Mouse (Mus musculus) layer of hippocampus, adult 9-11 months (tissue): ENCODE measurements around the gene Cd47.

ENCODE experiments used
- DNase-seq: peaks from one replicate; pipeline ENCODE4 v3.0.0; 2022

Gene Cd47

DNA sequence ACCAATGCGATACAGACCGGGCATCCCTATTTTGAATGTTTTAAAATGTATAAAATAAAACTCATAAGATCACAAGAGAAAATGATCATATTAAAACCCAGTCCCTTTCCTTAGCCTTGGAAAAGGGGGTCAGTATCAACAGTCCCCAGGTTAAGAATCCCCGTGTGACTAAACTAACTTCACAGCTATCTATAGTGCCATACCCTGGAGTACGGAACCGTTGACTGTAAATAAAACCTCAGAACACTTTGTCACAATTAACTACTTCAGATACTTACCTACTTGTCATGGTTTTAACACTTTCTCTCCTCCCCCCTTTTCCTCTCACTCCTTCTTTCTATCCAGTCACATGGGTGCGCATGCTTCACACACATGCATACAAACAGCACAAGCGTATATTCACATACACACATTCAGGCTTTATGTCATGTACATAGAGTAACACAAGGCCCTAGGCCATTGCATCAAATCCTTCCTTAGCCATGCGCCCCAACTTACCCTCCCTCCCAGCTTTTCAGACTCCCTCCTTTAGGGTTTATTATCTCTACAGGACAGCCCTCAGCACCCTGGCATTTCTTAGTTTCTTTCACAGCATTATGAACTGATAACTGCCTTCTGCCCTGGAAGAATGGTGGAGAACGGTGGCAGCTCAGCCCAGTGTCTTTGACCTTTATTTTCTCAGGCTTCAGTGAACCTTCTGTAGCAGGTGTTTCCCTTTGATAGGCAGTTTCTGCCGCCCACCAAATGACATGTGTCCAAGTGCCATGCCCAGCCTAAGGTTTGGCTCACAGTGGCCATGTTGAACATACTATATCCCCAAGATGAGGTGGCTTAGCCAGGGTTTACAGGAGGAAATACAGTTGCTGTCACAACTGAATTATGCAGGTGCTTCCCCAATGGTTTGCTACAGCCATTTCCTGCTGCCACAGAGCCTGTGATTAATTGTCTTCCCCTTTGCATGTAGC, at the start of gene Cd47:
Gene Cd47, plus strand, starts transcription at position 937 of the 965 bp plus-strand sequence.
- no peak for DNase-seq

DNA sequence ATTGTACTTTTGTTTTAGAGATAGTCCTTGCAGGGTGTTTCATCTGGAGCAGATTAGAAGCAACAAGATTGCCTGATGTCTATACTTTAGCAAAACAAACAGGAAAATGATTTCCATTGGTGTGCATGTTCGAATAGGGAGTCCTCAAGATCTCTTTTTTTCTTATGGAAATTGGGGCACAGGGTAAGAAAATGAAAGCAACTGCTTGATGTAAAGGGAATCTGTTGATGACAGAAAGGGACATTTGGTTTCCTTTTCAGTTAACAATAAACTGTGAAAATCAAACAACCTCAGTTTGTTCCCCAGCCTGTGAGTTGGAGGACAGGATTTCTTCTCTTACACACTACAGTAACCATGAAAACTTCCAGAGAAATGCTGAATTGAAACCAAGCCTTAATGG, 47.4 kb upstream of the Cd47 start:
- no peak for DNase-seq

DNA sequence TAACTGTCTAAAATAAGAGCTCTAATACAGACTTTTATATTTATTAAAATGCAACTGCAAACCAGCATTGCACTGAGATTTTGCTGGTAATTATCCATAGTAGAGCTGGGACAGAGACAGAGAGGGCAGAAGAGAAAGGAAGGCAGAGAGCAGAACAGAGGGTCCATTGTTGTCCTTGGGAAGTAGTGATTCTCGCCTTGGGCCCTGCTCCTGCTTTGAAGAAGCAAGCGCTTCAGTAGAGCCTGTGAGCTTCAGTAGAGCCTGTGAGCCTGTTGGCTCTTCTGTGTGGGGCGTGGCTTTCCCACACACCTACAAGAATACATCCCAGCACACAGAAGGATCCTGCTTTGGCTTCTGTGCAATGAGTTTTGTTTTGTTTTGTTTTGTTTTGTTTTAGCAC, 47.0 kb upstream of the Cd47 start:
- no peak for DNase-seq

DNA sequence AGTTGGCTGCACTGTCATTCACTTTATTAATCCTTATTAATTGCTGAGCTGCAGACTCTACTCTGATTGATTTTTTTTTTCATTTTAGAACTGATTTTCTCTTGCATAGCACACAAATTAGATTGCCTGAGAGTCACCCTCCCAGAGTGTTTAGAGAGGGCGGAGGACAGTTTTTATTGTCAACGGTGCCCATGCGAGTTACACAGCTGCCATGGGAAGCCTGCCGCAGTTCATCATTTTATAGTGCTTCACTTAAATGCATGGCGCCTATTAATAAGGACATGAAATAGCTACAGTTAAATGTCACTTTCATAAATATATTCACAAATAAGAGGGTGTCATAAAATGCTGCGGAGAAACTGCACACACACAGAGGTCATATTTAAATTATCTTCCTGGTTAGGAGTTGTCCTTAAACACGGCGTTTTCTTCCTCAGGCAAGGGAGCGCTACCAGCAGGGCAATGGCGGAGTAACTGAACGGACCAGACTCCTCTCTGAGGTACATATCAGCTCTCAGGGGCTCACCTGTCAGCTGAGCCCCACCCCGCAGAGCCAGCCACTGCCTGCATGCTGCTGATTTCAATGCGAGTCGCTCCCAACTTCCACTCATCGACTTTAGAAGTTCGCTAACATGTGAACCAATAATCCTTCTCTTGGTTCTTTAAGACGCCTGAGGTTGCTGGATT, 39.7 kb upstream of the Cd47 start:
- DNase-seq = no peak

DNA sequence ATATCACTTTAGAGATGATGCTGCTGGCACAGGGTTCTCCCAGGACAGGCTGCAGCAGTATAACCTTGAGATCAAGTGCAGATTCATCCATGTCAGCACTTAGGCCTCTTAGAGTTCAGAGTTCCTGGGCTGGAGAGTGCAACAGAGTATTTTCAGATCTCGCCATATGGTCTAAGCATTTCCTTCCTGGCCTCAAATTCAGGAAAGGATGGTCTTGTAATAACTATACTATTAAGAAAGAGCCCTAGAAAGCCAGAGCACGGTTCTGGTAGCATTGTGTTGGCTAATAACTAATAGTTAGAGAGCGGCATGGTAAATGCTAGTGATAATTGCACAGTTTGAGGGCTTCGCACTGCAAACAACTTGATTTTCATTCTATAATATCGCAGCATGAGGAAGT, 38.4 kb upstream of the Cd47 start:
- DNase-seq = no peak

DNA sequence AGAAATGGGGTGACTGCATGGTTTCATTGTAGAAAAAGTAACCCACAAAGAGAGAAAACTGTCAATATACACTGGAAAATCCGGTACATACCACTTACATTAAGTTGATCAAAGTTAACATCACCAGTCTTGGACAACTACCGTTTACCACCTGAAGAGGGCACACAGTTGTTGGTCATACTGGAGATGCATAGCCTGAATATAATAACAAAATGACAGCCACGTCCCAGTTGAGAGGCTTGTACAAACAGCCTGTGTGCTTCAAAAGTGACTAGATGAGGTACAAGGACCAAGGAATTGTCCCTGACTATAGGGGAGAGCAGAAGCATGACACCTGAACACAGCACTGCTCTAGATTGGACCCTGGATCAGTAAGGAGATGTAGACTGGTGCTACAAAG, 34.0 kb upstream of the Cd47 start:
- DNase-seq = no peak

DNA sequence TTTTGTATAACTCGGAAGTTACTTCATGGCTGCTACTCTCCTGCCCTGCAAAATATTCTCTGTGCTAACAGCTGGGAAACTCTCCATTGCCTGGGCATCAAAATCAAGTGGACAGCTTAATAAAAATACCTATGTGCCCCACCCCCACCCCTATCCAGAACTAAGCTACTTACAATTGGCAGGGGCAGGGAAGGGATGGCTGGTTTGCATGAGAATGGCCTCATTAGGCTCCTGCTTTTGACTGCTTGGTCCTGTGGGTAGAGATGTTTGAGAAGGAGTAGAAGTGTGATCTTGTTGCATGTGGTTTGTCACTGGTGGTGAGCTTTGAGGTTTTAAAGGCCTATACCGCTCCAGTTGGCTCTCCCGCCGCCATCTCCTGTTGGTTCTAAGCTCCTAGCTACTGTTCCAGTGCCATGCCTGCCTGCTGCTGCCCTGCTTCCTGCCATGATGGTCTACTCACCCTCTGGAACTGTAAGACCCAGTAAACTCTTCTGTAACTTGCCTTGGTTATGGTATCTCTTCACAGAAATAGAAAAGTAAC, 31.8 kb upstream of the Cd47 start:
- no peak for DNase-seq

DNA sequence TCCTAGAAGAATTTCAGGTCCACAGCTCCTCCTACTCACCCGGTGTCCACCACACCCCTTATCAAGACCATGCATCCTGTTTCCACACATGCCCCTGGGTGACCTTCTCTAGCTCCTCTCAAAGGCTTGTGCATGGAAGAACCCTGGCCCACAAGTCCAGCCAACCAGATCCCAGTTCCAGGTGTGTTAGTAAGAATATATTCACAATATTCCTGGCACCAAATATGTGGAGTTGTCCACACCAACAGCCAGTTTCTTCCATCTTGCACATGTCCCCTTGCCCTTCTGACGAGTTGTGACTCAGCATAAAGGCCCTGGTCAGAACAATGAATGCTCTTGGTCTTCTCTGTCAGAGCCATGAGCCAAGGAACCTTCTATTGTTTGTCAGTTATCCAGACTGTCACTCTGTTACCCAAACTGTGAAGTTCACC, 30.5 kb upstream of the Cd47 start:
- DNase-seq = no peak

DNA sequence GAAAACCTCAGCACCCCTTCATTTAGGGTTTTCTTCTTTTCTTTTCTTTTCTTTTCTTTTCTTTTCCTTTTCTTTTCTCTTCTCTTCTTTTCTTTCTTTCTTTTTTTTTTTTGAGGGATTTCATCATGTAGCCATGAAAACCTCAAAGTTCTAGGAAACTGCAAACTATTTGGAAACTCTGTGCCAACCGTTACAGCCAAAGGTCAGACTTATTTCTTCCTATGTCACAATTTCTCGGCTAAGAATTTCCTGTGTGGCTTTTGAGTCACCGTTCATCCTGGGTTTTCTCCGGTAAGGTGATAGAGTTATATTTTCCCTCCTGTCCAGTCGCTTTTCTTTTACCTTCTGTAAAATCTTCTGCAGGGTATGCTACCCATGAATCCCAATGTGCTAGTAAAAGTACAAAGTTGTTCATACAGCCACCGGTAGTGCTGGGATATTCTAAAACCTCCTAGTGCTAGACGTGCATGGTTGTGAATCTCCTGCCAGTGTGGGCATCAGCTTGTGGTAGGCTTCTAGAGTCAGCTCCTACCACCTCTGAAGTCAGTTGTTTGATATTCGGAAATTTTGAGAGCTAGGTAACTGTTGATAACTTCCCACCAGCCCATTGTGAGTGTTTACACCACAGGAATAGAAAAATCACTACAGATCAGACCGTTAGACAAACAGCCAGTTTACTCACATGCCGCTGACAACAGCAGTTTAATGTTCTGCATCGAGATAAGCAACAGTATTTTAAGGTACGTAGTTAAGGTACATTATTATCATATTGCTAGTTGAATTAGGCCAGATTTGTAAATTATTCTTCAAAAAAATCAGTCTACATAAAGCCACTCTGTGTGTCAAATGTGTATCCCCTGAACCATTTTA, 29.8 kb upstream of the Cd47 start:
- no peak for DNase-seq

DNA sequence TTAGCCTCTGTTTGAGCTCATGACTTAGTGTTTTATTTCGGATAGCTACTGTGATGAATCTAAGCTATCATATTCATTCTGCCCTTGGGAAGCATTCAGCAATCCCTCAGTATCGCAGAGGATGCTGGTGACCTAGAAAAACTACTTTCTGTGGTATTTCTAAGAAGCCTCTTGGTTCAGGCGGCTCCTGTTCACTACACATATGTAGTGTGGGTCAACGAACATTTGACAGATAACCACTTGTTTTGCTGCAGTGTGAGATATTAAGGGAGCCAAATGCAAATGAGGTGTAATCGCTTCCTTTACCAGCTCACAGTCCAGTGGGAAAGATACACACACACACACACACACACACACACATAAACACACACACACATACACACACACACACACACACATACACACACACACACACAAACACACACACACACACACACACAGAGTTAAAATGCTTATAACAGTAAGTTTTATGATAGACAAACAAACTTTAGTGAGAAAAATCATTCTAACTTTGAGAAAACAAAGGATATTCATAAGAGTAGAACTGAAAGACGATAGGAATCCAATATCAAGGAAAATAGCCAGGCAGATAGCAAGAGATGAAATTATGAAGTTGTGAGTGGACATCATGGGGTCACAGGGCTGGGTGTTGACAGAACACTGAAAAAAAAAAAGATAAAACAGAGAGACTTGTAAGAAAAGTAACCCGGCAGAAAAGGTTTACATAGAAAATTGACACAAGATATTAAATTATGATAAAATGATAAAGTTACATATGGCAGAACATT, 28.5 kb upstream of the Cd47 start:
- no peak for DNase-seq

DNA sequence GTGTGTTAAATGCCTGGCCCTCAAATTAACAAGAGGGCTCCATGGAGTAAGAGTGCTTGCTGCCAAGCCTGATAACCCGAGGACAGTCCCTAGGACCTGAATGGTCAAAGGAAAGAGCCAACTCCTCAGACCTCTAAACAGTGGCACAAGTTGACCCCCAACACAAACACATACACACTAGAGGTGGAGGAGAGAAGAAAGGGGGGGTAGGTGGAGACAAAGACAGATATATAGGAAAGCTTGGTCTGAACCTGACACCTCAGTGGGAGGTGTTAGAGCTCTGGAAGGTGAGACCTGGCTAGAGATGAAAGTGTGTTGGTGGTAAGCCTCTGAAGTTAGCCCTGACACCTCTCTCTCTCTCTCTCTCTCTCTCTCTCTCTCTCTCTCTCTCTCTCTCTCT, 27.8 kb upstream of the Cd47 start:
- no peak for DNase-seq

DNA sequence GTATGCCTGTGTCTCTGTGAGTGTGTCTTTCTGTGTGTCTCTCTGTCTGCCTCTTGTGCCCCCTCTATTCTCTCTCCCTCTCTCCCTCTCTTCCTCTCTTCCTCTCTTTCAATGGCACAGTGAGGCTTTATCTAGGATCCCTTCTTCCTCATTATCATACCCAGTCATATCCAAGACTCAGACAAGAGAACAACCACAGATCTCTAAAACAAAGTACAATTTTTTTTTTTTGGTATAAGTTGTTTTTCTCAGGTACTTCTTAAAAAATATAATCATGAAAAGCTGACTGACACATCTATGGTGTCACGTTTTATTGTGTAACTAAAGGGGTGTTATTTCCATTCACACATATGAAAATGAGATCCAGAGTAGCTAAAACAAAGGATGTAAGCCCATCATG, 27.3 kb upstream of the Cd47 start:
- no peak for DNase-seq

DNA sequence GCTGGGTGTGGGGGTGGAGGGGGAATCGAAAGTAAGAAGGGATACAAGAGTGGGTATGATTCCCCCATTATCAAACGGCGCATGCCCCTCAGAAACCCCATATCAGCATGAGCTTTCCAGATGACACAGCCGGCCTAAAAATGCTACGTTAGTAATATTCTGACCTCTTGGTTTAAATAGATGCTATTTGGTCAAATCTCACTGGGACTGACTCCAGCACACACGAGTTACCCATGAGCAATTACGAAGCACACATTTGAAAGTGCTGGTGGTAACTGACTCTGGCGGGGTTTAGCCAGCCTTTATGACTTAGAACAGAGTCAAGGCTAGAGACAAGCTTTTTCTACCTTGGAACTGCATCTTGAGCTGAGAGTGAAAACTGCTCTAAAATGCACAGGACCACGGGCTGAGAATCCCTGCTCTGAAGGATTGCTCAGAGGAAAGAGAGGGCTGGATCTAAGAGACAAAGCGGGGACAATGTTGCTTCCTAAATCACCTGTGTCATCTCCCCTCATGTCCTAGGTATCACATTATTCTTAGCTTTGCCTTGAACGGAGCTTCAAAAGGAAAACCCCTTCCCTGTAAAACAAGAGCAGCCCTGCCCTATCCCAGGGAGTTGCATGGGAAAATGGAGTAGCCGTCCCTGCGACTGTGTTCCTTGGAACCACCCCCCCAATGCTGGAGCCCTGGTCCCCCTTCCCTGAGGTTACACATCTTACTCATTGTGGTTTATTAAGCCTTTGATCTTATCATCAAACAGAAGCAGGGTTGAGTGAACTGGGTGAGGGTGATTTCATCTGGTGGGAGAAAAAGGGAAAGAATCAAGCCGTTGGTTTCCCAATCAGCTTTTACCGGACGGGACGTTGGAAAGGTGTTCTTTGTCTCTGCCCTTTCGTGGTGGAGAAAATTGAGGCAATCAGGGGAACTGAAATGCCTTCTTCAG, 26.0 kb upstream of the Cd47 start:
- no peak for DNase-seq

DNA sequence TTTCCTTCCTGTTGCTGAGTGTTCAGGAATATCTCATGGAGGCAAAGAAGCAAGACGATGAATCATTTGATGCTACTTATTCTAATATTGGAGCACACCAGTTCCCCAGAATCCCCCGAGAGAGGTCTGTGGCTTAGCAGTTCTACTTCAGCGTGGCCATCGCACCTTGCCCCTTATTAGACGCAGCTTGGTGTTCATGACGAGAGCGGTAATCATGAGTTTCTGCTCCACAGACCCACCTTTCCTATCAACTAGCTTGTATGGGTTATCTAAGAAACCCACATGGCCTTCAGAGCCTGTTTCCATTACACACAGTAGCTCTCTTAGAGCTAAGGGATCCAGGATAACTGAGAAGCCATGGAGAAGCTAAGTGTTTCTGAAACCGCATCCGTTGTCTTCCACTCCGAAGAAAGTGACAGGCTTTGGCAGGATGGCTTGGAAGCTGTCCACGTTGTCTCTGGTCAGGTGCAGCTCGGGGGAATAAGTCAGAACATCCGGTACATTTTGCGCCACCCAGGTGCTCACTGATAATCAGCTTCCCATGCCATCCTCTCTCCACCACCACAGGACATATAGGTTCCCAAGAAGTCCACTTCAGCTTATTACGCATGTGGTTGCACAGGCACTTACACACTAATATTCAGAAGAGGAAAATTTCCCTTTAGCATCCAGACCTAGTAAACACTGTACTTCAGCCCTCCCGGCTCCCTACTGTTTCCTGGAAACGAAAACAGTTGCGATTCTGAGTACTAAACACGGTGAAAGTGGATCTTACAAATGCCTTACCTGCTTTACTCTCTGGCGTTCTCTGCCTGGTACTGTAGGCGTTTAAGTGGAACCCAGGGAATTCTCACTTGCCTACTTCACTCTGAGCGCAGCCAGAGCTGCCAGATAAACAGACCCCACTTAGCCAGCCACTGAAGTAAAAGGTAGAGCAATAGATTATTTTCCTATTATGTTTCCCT, 25.0 kb upstream of the Cd47 start:
- DNase-seq = no peak

DNA sequence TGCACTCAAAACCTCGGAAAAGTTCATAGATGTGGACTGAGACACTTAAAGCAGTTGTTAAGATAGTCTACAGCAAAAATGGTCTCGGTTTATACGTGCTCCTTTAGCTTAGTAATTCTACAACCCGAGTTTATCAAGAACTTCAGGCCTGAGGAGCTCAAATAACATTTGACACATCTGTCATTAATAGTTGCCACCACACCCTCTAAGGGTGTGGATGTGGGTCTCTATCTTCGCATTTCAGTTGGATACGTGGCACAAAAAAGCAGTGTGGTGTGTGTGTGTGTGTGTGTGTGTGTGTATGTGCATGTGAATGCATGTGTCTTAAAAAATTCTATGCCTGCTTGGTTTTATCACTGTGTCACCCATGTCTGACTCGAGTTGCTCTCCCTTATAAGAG, 23.4 kb upstream of the Cd47 start:
- DNase-seq = no peak

DNA sequence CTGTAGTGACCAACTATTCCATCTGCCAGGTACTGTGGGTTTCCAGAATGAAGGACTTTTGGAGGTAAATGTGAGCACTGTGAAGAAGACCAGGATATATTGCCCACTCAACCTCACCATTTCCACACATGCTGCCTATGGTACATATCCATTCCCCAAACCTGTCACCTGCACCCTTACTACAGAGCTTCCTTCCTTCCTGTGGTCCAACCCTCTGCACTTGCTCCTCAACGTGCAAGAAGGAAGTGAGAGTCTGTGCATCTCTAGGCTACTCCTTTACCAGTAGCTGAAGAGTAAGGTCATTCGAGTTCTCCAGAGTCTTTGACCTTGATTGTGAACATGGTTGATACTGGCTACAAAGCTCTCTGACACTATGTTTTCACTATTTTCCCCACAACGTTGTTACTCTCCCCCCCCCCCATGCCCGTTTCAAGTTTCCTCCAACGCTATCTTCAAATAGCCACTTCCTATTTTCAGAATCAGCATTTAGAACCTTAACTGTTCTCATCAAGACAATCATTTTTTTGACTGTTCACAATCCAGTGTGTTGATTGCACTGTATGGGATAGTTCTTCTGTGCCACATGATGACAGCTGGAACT, 18.7 kb upstream of the Cd47 start:
- no peak for DNase-seq

DNA sequence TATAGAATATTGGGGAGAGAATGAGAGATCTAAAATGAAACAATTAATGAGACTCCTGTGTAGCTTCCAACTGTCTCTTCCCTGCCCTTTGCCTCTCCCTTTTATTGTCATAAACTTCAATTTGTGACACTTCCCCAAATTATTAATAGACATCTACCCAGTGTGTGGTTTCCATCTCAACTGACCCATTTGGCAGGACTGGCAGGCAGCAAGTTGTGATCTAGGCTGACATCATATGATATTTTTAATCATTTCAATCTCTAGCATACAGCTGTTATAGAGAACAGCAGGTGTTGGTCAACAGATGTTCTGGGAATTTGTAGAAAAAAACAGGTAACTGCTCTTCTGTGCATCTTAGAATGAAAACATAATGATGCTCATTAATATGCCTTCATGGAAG, 17.0 kb upstream of the Cd47 start:
- DNase-seq = no peak

DNA sequence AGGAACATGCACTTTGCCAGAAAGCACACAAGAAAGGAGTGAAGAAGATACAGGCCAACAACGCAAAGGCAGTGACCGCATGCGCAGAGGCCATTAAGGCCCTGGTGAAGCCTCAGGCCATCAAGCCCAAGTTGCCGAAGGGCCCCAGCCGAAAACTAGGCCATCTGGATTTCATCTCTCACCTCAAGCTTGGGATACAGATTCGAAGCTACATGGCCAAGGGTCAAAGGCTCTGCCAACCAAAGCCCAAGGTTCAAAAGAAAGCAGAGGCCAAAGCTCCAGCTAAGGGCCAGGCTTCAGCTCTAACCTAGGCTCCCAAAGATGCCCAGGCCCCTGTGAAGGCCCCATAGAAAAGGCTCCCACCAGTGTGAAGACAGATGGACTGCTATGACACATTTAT, 14.2 kb upstream of the Cd47 start:
- DNase-seq = no peak

DNA sequence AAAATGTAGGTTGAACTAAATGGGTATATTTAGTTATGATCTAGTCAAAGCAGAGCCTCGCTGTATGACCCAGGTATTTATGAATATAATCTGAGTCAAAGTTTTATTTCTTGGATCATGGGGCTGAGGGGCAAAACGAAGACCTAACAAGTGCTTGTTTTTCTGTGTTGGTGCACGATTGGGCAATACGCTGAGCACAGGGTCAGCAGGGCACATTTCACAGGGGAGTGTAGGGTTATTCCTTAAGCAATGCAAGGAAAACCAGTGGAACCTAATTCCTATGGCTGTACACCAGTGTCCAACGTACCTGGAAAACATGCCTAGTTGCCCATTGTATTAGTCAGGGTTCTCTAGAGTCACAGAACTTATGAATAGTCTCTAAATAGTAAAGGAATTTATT, 12.6 kb upstream of the Cd47 start:
- no peak for DNase-seq
